Mouse (Mus musculus): ENCODE data around the gene Fam131a. TPM values are rescaled to one million over a fixed set of nuclear protein-coding genes. Genes with fewer than 3 reads are reported as not detected.
A peak's percentile ranks its signal among the peaks of the same experiment; 100 is the strongest.

Gene Fam131a
- total RNA-seq, 2 experiments from 2014 or later = 0.26 TPM; not detected in 1

- no peak for ATAC-seq (replicated peaks; ENCODE audit: low FRiP score, poor library complexity, severe bottlenecking)
These were observed 22.1 kb downstream of the Fam131a start for GRCm38 (mm10) chr16:20715161-20715560.

- ATAC-seq (replicated peaks; ENCODE audit: low FRiP score, poor library complexity, severe bottlenecking) = no peak
These were observed 22.5 kb downstream of the Fam131a start for GRCm38 (mm10) chr16:20715566-20715965.

DNA sequence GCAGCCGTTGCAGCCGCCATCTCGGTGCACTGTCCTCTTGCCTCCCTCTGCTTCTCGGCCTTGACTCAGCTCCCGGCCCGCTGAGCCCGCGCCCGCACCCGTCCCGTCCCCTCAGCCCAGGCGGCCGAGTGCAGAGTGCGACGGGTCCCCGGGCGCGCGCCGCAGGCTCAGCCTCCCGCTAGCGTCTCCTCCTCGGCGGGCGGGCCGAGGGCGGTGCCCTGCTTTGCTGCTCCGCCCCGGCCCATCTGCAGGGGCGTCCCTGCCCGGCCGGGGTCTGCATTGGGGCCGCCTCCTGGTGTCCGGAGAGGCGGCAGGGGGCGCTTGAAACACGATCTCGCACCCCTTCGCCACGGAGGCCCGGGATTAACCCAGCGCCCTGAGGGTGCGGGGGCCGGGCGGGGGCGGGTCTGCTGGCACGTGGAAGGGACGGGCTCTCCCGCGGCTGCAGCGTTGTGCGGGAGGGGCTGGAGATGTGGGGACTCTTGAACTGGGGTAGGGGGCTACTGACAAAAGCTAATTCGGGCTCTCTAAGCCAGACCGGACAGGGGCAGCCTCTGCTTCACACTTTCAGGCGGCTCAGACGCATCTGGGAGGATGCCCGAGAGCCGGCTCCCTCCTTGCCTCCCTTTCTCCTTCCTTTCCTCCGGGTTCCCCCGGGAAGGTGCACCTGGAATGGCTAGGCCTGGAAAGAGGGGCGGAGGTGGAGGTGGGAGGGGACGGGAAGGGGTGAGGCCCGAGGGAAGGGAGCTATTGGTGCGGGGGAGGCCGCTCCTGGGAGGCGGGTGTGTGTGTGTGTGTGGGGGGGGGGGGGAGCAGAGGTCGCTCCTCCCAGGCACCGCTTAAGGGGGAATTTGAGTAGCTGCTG, 23.2 kb downstream of the Fam131a start:
- peak; percentile 45 for ATAC-seq (replicated peaks; ENCODE audit: low FRiP score, poor library complexity, severe bottlenecking)

- ATAC-seq (replicated peaks; ENCODE audit: low FRiP score, poor library complexity, severe bottlenecking) = peak; percentile 9; the same call in 1 of the 2 replicates
These were observed 23.8 kb downstream of the Fam131a start for GRCm38 (mm10) chr16:20716841-20717180.

DNA sequence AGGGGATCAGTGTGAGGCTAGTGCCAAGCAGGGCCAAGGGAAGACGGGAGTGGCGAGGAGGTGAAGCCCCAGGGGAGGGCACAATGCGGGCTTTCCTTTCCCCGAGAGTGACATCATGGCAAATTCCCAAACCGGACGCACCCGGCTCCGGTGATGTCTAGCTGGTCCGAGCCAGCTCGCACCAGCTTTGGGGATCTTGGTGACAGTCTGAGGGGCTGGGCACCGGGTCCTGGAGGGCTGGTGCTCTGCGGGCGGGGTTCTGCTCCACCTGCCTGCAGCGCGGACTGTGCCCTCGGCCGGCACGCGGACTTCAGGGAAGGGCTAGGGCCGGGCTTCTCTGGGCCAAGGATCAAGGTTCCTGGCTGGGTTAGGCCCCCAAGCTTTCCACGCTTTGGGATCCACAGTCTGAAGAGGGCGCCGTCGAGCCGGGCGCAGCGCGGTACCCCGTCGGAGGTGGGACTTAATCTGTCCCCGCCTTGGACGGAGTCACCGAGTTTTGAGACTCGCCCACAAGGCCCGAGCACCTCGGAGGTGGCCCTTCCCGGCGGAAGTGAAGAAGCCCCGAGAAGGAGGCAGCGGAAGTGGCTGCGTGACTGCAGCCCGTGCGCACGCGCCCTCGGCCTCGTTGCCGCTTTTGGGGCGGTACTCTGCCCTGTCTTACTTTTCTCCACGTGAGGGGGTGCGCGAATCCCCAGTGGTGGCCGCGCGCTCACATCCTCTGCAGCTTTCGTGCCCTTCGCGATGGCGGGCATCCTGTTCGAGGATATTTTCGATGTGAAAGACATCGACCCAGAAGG, 24.3 kb downstream of the Fam131a start, which contains the start of the genes Polr2h and Clcn2:
Gene Polr2h, plus strand, starts transcription at position 485 of the 797 bp plus-strand sequence.
Gene Clcn2, minus strand, starts transcription at position 566 of the 797 bp plus-strand sequence.
- ATAC-seq (replicated peaks; ENCODE audit: low FRiP score, poor library complexity, severe bottlenecking) = peak; percentile 86

DNA sequence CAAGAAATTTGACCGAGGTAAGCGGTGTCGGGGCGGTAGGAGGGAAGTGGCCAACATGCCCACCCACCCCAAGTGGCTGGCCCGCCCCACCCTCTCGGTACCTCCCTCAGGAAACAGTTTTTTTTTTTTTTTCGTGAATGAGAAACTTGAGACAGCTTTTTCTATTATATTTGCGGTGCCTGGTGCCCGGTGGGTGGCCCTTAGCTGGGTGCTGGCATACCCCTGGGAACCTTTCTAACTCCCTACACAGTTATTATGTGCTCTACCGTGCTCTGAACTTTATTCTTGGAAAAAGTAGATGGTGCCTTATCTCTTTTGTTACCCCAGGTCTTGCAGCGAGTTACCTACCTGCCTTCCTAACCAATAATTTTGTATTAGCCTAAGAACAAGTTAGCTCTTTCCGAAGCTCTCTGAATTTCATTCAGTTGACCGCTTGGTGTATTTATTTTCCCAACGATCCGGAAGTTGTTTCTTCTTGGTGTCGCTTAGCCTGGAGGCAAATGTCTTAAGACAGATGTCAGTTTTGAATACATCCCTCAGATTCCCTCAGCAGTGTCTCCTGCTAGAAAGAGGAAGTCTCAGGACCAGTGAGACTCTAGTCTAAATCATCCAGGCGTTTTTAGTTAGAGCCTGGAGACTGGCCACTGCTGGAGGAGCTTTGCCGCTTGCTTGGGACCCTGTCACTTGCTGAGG, 25.1 kb downstream of the Fam131a start:
- no peak for ATAC-seq (replicated peaks; ENCODE audit: low FRiP score, poor library complexity, severe bottlenecking)

- ATAC-seq (replicated peaks; ENCODE audit: low FRiP score, poor library complexity, severe bottlenecking) = no peak
These were observed 28.8 kb downstream of the Fam131a start for GRCm38 (mm10) chr16:20721808-20722207.

- ATAC-seq (replicated peaks; ENCODE audit: low FRiP score, poor library complexity, severe bottlenecking) = no peak
These were observed 29.7 kb downstream of the Fam131a start for GRCm38 (mm10) chr16:20722736-20723135.

GRCm38 (mm10) chr16:20723247-20723646, 30.2 kb downstream of the Fam131a start:
- no peak for ATAC-seq (replicated peaks; ENCODE audit: low FRiP score, poor library complexity, severe bottlenecking)

- 0 out of 2 replicates have a peak, but pooled peaks have one; percentile 59 for ATAC-seq (replicated peaks; ENCODE audit: low FRiP score, poor library complexity, severe bottlenecking)
These were observed 31.3 kb downstream of the Fam131a start for GRCm38 (mm10) chr16:20724338-20724748.

GRCm38 (mm10) chr16:20725321-20725720, 32.3 kb downstream of the Fam131a start:
- ATAC-seq (replicated peaks; ENCODE audit: low FRiP score, poor library complexity, severe bottlenecking) = no peak

- ATAC-seq (replicated peaks; ENCODE audit: low FRiP score, poor library complexity, severe bottlenecking) = no peak
These were observed 32.7 kb downstream of the Fam131a start for GRCm38 (mm10) chr16:20725750-20726149.

GRCm38 (mm10) chr16:20726384-20726783, 33.3 kb downstream of the Fam131a start:
- no peak for ATAC-seq (replicated peaks; ENCODE audit: low FRiP score, poor library complexity, severe bottlenecking)

GRCm38 (mm10) chr16:20730293-20730711, 37.3 kb downstream of the Fam131a start:
- ATAC-seq (replicated peaks; ENCODE audit: low FRiP score, poor library complexity, severe bottlenecking) = no peak

DNA sequence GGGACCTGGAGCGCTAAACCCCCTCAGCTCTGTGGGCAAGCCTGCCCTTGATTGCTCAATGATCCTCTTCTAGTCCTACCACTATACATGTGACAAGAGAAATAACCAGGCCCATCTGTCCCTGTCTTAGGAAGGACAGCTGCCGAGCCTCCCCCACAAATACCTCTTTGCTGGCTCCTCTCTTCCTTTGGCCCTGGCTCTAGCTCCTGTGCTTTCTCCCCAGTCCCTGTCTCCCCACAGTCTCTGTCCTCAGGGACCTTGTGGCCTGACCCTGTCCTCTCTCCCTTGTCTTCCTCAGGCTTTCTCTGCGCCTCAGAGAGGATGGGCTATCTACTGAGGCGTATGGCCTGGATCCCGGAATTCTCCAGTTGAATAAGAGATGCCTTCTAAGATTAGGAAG, 38.6 kb downstream of the Fam131a start:
- ATAC-seq (replicated peaks; ENCODE audit: low FRiP score, poor library complexity, severe bottlenecking) = no peak

DNA sequence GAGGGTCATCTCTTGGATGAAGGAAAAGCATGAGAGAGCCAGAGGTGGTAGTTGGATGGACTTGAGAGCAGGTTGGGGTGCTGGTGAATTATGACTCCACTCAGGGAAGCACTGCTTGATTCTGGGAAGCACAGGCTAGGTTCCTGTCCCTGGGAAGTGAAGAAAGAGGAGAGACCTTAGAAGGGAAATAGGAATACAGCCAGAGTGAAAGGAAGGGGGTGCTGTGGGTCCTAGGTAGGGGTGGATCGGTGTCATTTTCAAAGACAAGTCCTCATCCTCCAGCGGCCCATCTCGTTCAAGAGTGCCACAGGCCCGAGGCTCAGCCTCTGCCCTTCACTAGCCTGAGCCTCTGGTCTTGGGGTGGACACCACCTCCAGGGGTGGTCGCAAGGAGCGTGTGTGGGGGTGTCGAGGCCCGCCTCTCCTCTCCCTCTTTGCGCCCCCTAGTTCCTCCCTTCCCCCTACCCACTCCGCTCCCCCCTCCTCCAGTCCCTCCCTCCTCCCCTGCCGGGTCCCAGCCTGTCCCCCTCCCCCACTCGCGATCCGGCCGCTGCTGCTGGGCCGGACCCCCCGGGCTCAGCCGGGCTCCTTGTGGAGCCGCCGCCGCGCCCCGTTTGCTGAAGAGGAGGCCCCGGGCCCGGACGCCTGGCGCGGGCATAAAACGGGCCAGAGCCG, 39.3 kb downstream of the Fam131a start:
- no peak for ATAC-seq (replicated peaks; ENCODE audit: low FRiP score, poor library complexity, severe bottlenecking)

- ATAC-seq (replicated peaks; ENCODE audit: low FRiP score, poor library complexity, severe bottlenecking) = no peak
These were observed 40.1 kb downstream of the Fam131a start, which contains the start of gene Chrd for GRCm38 (mm10) chr16:20732925-20733730. Chrd (plus strand) TSS chr16:20733127.

Data from erythroblast, adult 5-6 weeks (primary cell).